Mouse (Mus musculus): ENCODE results near the gene Antxr2. TPM values are rescaled to one million over a fixed set of nuclear protein-coding genes. Genes with fewer than 3 reads are reported as not detected.

The Antxr2 gene
- 1.7 and 3.5 TPM in 2 replicates for polyA plus RNA-seq (2015; fragmentation: Nextera tagmentation; extraction: Ambion mirVana)

DNA sequence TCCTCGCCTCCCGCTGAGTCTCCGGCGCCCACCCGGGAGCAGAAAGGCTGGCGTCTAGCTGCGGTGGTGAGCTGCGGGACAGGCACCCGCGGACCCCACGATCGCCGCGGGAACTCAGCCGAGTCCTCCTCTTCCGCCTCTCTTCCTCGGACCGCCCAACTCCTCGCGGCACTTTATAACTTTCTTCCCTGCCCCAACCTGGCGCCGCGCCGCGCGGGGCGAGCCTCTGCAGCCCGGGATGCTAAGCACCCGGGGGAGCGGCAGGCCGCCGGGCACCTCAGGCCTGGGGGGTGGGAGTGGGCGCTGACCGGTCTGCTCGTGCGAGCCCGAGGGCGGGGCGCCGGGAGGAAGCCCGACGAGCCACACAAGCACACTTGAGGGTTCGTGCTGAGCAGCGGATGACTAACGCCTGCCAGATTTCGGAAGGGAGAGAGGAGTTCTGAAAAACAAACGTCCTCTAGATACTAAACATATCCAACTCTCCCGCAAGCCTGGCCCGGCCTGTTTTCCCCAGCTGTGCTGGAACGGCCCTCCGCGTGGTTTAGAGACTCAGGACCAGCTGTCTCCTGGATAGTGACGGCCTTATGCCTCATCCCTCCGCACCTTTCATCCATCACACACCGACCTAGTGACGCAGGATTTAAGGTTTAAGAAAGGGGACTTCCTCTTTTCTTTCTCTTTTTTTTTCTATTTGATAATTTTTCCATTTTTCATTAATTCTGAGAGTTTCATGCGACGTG, at the start of gene Antxr2:
Gene Antxr2, minus strand, starts transcription at position 142 of the 740 bp plus-strand sequence.

Other genes with a start within 250 kb of the Antxr2 start
- 2.7 and 2.8 TPM in 2 replicates for gene Prdm8, start 136.2 kb upstream of the Antxr2 start, polyA plus RNA-seq (2015; fragmentation: Nextera tagmentation; extraction: Ambion mirVana)
- 0.59 and 0.68 TPM in 2 replicates for gene Fgf5, start 223.1 kb upstream of the Antxr2 start, polyA plus RNA-seq (2015; fragmentation: Nextera tagmentation; extraction: Ambion mirVana)